Mouse (Mus musculus): Measurements from ENCODE around the gene Vmn1r209. TPM values are rescaled to one million over a fixed set of nuclear protein-coding genes. Genes with fewer than 3 reads are reported as not detected.

Vmn1r209 gene
- polyA plus RNA-seq, 1 experiment from 2014 or later = not detected

Other genes with a start within 250 kb of the Vmn1r209 start
- gene Vmn1r205, start 216.7 kb downstream of the Vmn1r209 start, polyA plus RNA-seq (2015; fragmentation: Nextera tagmentation; extraction: Ambion mirVana) = not detected in 2 replicates
- not detected in 2 replicates for gene Vmn1r206, start 185.4 kb downstream of the Vmn1r209 start, polyA plus RNA-seq (2015; fragmentation: Nextera tagmentation; extraction: Ambion mirVana)
- 0.04 TPM in 1 of 2 replicates, not detected in the other for gene Vmn1r207-ps, start 80.1 kb downstream of the Vmn1r209 start, polyA plus RNA-seq (2015; fragmentation: Nextera tagmentation; extraction: Ambion mirVana)
- gene Vmn1r208, start 32.3 kb downstream of the Vmn1r209 start, polyA plus RNA-seq (2015; fragmentation: Nextera tagmentation; extraction: Ambion mirVana) = not detected in 2 replicates
- gene Vmn1r210, start 21.7 kb upstream of the Vmn1r209 start, polyA plus RNA-seq (2015; fragmentation: Nextera tagmentation; extraction: Ambion mirVana) = not detected in 2 replicates
- not detected in 2 replicates for gene Vmn1r211, start 47.9 kb upstream of the Vmn1r209 start, polyA plus RNA-seq (2015; fragmentation: Nextera tagmentation; extraction: Ambion mirVana)
- gene Vmn1r212, start 74.5 kb upstream of the Vmn1r209 start, polyA plus RNA-seq (2015; fragmentation: Nextera tagmentation; extraction: Ambion mirVana) = not detected in 2 replicates
- not detected in 2 replicates for gene Vmn1r213, start 198.0 kb upstream of the Vmn1r209 start, polyA plus RNA-seq (2015; fragmentation: Nextera tagmentation; extraction: Ambion mirVana)
- gene Vmn1r214, start 220.7 kb upstream of the Vmn1r209 start, polyA plus RNA-seq (2015; fragmentation: Nextera tagmentation; extraction: Ambion mirVana) = not detected in 2 replicates

Measured in hindbrain, embryonic 13.5 days (tissue).